Mouse (Mus musculus) small intestine, adult 2 months (tissue): Measurements from ENCODE around the gene Arrb2.

Experiments used
- CTCF ChIP-seq: fragments of 200-500 bp; IDR thresholded peaks from 2 replicates; pipeline ENCODE4 v1.5.1; 2012; ENCODE audit warnings: low read depth, mild to moderate bottlenecking, control low read depth, inconsistent platforms, low read length, moderate library complexity, mixed read lengths; ENCODE audit not compliant: insufficient replicate concordance, insufficient read length; ENCODE audit errors: extremely low read depth
- POLR2A ChIP-seq: fragments of 200-500 bp; IDR thresholded peaks from 2 replicates; pipeline ENCODE4 v1.6.1; 2012; ENCODE audit warnings: low read depth, mild to moderate bottlenecking, control low read depth, inconsistent platforms, low read length, moderate library complexity

DNA sequence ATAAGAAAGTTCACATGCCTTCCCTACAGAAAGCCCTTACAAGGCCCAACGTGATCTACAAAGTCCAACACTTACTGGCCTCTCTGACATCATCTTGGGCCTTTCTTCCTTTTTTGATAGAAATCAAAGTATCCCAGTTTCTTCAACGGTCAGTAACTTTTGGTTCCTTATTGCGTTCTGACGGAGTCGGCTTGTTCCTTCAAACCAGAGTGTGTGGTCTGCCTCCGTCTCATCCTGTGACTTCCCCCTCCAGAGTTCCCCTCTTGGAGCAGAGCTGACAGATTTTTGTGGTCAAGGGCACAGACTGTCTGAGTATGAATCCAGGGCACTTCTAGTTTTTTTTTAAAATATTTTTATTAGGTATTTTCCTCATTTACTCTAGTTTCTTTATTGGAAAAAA, 57.2 kb downstream of the Arrb2 start:
- no peak for TF ChIP-seq POLR2A
- TF ChIP-seq CTCF, result no peak
